Mouse (Mus musculus) stomach, postnatal 0 days (tissue): Measurements from ENCODE around the gene Aebp1. TPM values are rescaled to one million over a fixed set of nuclear protein-coding genes. Genes with fewer than 3 reads are reported as not detected.
A peak's percentile ranks its signal among the peaks of the same experiment; 100 is the strongest.

ENCODE experiments used
- ATAC-seq: fragments of 200-750 bp; cut with Nextera tagmentation; 2 replicates; pipeline ENCODE4 v1.8.0; 2017; ENCODE audit not compliant: low FRiP score, low TSS enrichment
- DNase-seq: peaks from one replicate; pipeline ENCODE4 v3.0.0-alpha.2; 2016; ENCODE audit warnings: low spot score
- H3K27ac ChIP-seq: fragments of 300-500 bp; sonication (generic); replicated peaks from 2 replicates; pipeline ENCODE4 v1.5.1; 2014; ENCODE audit warnings: mild to moderate bottlenecking, control low read depth
- H3K27me3 ChIP-seq: fragments of 300-500 bp; sonication (generic); 2 replicates; pipeline ENCODE4 v1.6.1; 2014; ENCODE audit warnings: low read length; ENCODE audit not compliant: control insufficient read depth, insufficient read depth
- H3K36me3 ChIP-seq: fragments of 300-500 bp; sonication (generic); 2 replicates; pipeline ENCODE4 v1.6.1; 2014; ENCODE audit warnings: low read length, mixed read lengths; ENCODE audit not compliant: control insufficient read depth, insufficient read depth
- H3K4me1 ChIP-seq: fragments of 300-500 bp; sonication (generic); replicated peaks from 2 replicates; pipeline ENCODE4 v1.6.1; 2014; ENCODE audit warnings: antibody characterized with exemption; ENCODE audit not compliant: control insufficient read depth, insufficient read depth
- H3K4me2 ChIP-seq: fragments of 300-500 bp; sonication (generic); replicated peaks from 2 replicates; pipeline ENCODE4 v1.6.1; 2014; ENCODE audit warnings: low read depth, mild to moderate bottlenecking, control low read depth, moderate library complexity
- H3K4me3 ChIP-seq: fragments of 300-500 bp; sonication (generic); 2 replicates; pipeline ENCODE4 v1.5.1; 2014; ENCODE audit warnings: low read depth, low read length, control low read depth
- H3K9ac ChIP-seq: fragments of 300-500 bp; sonication (generic); 2 replicates; pipeline ENCODE4 v1.6.1; 2014; ENCODE audit warnings: mild to moderate bottlenecking, low read length, control low read depth, mixed read lengths
- H3K9me3 ChIP-seq: fragments of 300-500 bp; sonication (generic); 2 replicates; pipeline ENCODE4 v1.6.1; 2016; ENCODE audit warnings: low read length; ENCODE audit not compliant: control insufficient read depth
- CTCF ChIP-seq: IDR thresholded peaks from 2 replicates; pipeline ENCODE4 v1.5.1; 2016; ENCODE audit warnings: antibody characterized with exemption, low read depth, mild to moderate bottlenecking, moderate library complexity
- EP300 ChIP-seq: optimal IDR thresholded peaks from 2 replicates; pipeline ENCODE3; 2016; ENCODE audit warnings: antibody characterized with exemption
- WGBS: fragments of 180-500 bp; shearing (Covaris S2); extraction: QIAGEN DNeasy Blood & Tissue Kit; methylation state at CpG from one replicate; pipeline ENCODE4 v1.1.7; 2014; 5-methylcytosine and 5-hydroxymethylcytosine counted together
- polyA plus RNA-seq: library from polyadenylated mRNA; unstranded; fragments of >200 nt; fragmentation: Nextera tagmentation; extraction: Ambion mirVana; gene quantifications from 2 replicates; pipeline ENCODE4 v1.2.1, GENCODE M21; 2015

Gene Aebp1
- polyA plus RNA-seq, 1 experiment from 2014 or later = 21.9 TPM

GRCm38 (mm10) chr11:5841751-5842150 is 20.0 kb upstream of the Aebp1 start:
- no peaks in the 10 kb centered on the region for H3K36me3 ChIP-seq
- no peak overlapping the region for H3K9ac ChIP-seq
- no peaks in the 10 kb centered on the region for H3K9me3 ChIP-seq
- TF ChIP-seq EP300 (no peak), CTCF (no peak)
- no peak overlapping the region for H3K27ac ChIP-seq
- no peak for ATAC-seq
- 81% methylated on average over 2 of the region's 2 CpGs for WGBS
- no peak overlapping the region for H3K4me3 ChIP-seq
- H3K4me2 ChIP-seq = no peak overlapping the region
- DNase-seq = no peak
- H3K4me1 ChIP-seq = no peaks in the 10 kb centered on the region
- no peaks in the 10 kb centered on the region for H3K27me3 ChIP-seq

- no peak overlapping the region for H3K4me2 ChIP-seq
- TF ChIP-seq EP300 (no peak), CTCF (no peak)
- 80% methylated on average over 3 of the region's 3 CpGs for WGBS
- H3K9me3 ChIP-seq = no peaks in the 10 kb centered on the region
- H3K27me3 ChIP-seq = no peaks in the 10 kb centered on the region
- no peaks in the 10 kb centered on the region for H3K4me1 ChIP-seq
- H3K36me3 ChIP-seq = no peaks in the 10 kb centered on the region
- no peak for ATAC-seq
- H3K9ac ChIP-seq = no peak overlapping the region
- H3K27ac ChIP-seq = no peak overlapping the region
- H3K4me3 ChIP-seq = no peak overlapping the region
- DNase-seq = no peak
Measured at GRCm38 (mm10) chr11:5843131-5843530, 18.6 kb upstream of the Aebp1 start.

- no peaks in the 10 kb centered on the region for H3K27me3 ChIP-seq
- H3K9ac ChIP-seq = no peak overlapping the region
- TF ChIP-seq EP300 (no peak), CTCF (no peak)
- no peaks in the 10 kb centered on the region for H3K36me3 ChIP-seq
- peak; percentile 55 for DNase-seq
- ATAC-seq = peak; percentile 77
- no peak overlapping the region for H3K4me3 ChIP-seq
- WGBS = 49% methylated on average over 7 of the region's 7 CpGs
- no peak overlapping the region for H3K4me2 ChIP-seq
- 0 out of 2 replicates have a peak overlapping the region, but pooled peaks have one; percentile 40 for H3K27ac ChIP-seq
- no peaks in the 10 kb centered on the region for H3K4me1 ChIP-seq
- H3K9me3 ChIP-seq = no peaks in the 10 kb centered on the region
Measured at GRCm38 (mm10) chr11:5846639-5847345, 15.0 kb upstream of the Aebp1 start.

GRCm38 (mm10) chr11:5848741-5849140 is 13.0 kb upstream of the Aebp1 start:
- DNase-seq (no peak), ATAC-seq (no peak)
- Histone ChIP-seq H3K4me1 (no peaks in the 10 kb centered on the region), H3K27ac (no peak overlapping the region), H3K36me3 (no peaks in the 10 kb centered on the region), H3K4me3 (no peak overlapping the region), H3K9me3 (no peaks in the 10 kb centered on the region), H3K9ac (no peak overlapping the region), H3K4me2 (no peak overlapping the region), H3K27me3 (no peaks in the 10 kb centered on the region)
- TF ChIP-seq EP300 (no peak), CTCF (no peak)
- 62% methylated on average over 6 of the region's 6 CpGs for WGBS

- 73% methylated on average over 2 of the region's 2 CpGs for WGBS
- ATAC-seq (no peak), DNase-seq (no peak)
- no peak overlapping the region for H3K4me3 ChIP-seq
- no peaks in the 10 kb centered on the region for H3K4me1 ChIP-seq
- TF ChIP-seq CTCF (no peak), EP300 (no peak)
- no peak overlapping the region for H3K9ac ChIP-seq
- H3K27ac ChIP-seq = no peak overlapping the region
- no peaks in the 10 kb centered on the region for H3K9me3 ChIP-seq
- H3K36me3 ChIP-seq = no peaks in the 10 kb centered on the region
- no peaks in the 10 kb centered on the region for H3K27me3 ChIP-seq
- H3K4me2 ChIP-seq = no peak overlapping the region
Measured at GRCm38 (mm10) chr11:5849316-5849715, 12.4 kb upstream of the Aebp1 start.

GRCm38 (mm10) chr11:5850452-5850851 is 11.3 kb upstream of the Aebp1 start:
- Histone ChIP-seq H3K9ac (no peak overlapping the region), H3K36me3 (no peaks in the 10 kb centered on the region), H3K27me3 (no peaks in the 10 kb centered on the region), H3K9me3 (no peaks in the 10 kb centered on the region), H3K4me3 (no peak overlapping the region), H3K4me1 (no peaks in the 10 kb centered on the region), H3K4me2 (no peak overlapping the region), H3K27ac (no peak overlapping the region)
- TF ChIP-seq CTCF (no peak), EP300 (no peak)
- DNase-seq = no peak
- 44% methylated on average over 5 of the region's 5 CpGs for whole genome bisulfite sequencing
- ATAC-seq = no peak
